ENCODE assay signal across 24 mouse cellular contexts in genomic region chr9:35564536-35565240, GRCm38 (mm10). TPM values are rescaled to one million over a fixed set of nuclear protein-coding genes. Genes with fewer than 3 reads are reported as not detected.
"Had no signal": no experiment of that assay in that cellular context is flagged by ENCODE, and none has a peak within 500 bp of the region (broad histone marks: within the 10 kb centered on the region; RNA-seq: fewer than 3 reads in every experiment).

No protein-coding gene starts in this region.

- ATAC-seq: lung, postnatal 0 days had no signal

- H3K27me3 ChIP-seq: limb, embryonic 13.5 days; neural tube, embryonic 15.5 days had no signal

- H3K9ac ChIP-seq: limb, embryonic 13.5 days; liver, embryonic 14.5 days; neural tube, embryonic 15.5 days had no signal

- H3K4me2 ChIP-seq: limb, embryonic 13.5 days; neural tube, embryonic 15.5 days had no signal

- H3K4me3 ChIP-seq: limb, embryonic 13.5 days; midbrain, embryonic 10.5 days; myocyte; neural tube, embryonic 15.5 days had no signal

- H3K9me3 ChIP-seq: limb, embryonic 13.5 days; midbrain, embryonic 10.5 days; neural tube, embryonic 15.5 days had no signal

- DNase-seq: kidney, postnatal 25 days; left cerebral cortex, postnatal 4 days; lung, adult 18-20 months; lung, postnatal 4 days; midbrain, embryonic 14.5 days; right cerebral cortex, adult 18-20 months; right cerebral cortex, postnatal 25 days; thymus, postnatal 36 days had no signal

- H3K27ac ChIP-seq: limb, embryonic 13.5 days; liver, embryonic 14.5 days; midbrain, embryonic 10.5 days; neural tube, embryonic 15.5 days had no signal

RNA-seq across cellular contexts. Expression of gene Pate2, which starts 5.4 kb away (rescaled TPM):
- total RNA-seq: liver, adult 2 months had no signal
- polyA plus RNA-seq: liver, adult 2 months had no signal

RNA-seq across cellular contexts. Expression of gene Ddx25, which starts 6.4 kb away (rescaled TPM):
- total RNA-seq: liver, adult 2 months had no signal
- polyA plus RNA-seq: myocyte had no signal

RNA-seq across cellular contexts. Expression of gene Gm1113, which starts 46.6 kb away (rescaled TPM):
- total RNA-seq: layer of hippocampus, adult 18-20 months; layer of hippocampus, postnatal 14 days; left cerebral cortex, adult 18-20 months; left cerebral cortex, postnatal 10 days; left cerebral cortex, postnatal 4 days; liver, adult 2 months; megakaryocyte, adult 5-6 weeks had no signal
- polyA plus RNA-seq: kidney, embryonic 16.5 days; limb, embryonic 13.5 days; liver, adult 2 months; liver, embryonic 14.5 days; lung, postnatal 0 days; midbrain, embryonic 10.5 days; midbrain, embryonic 14.5 days; myocyte; neural tube, embryonic 11.5 days; neural tube, embryonic 15.5 days; small intestine, adult 2 months; stomach, embryonic 16.5 days had no signal
